Mouse (Mus musculus) left cerebral cortex, adult 2 months (tissue): ENCODE data around the gene Serpina16. TPM values are rescaled to one million over a fixed set of nuclear protein-coding genes. Genes with fewer than 3 reads are reported as not detected.
"Not testable (repeated sequence)": the region's sequence is repeated elsewhere in the genome, so short reads cannot be mapped to it uniquely, and the experiment has no call there.

Experiments
- DNase-seq, 2 experiments: peaks; one replicate each; pipeline ENCODE4 v3.0.0; 2021 to 2022; ENCODE audit warnings: low spot score in 2 of 2, mixed read lengths in 1 of 2; ENCODE audit errors: extremely low spot score in 1 of 2
- H3K27ac ChIP-seq: fragments of 200-600 bp; 2 replicates; pipeline ENCODE4 v1.8.1; 2022
- H3K4me3 ChIP-seq: fragments of 200-600 bp; 2 replicates; pipeline ENCODE4 v1.8.1; 2022
- CTCF ChIP-seq: fragments of 200-600 bp; IDR thresholded peaks from 2 replicates; pipeline ENCODE4 v1.8.1; 2022; ENCODE audit warnings: antibody characterized with exemption, mild to moderate bottlenecking, moderate library complexity
- intact Hi-C: fragments of 180-260 bp; cut with DNase I; formaldehyde crosslinking; loops from one replicate; pipeline ENCODE4 v1.15.1; 2025
- total RNA-seq, 2 experiments: library from RNA; stranded (reverse); gene quantifications; 2 replicates each; pipeline ENCODE4 v1.2.3; 2021

The Serpina16 gene
- total RNA-seq, 2 experiments from 2014 or later = not detected

GRCm38 (mm10) chr12:103681739-103682138 is 5.8 kb upstream of the Serpina16 start:
- no peak for DNase-seq
- no peak for TF ChIP-seq CTCF
- H3K27ac ChIP-seq = no peak overlapping the region
- H3K4me3 ChIP-seq = no peak overlapping the region
- intact Hi-C loops = no loop called here

GRCm38 (mm10) chr12:103681169-103681568 is 5.2 kb upstream of the Serpina16 start:
- intact Hi-C loops = no loop called here
- Histone ChIP-seq H3K4me3 (no peak overlapping the region), H3K27ac (no peak overlapping the region)
- no peak for TF ChIP-seq CTCF
- DNase-seq = no peak

- intact Hi-C loops, DNase-seq, H3K27ac ChIP-seq, H3K4me3 ChIP-seq: not testable (repeated sequence)
These were observed 3.9 kb upstream of the Serpina16 start for GRCm38 (mm10) chr12:103679853-103680252.

DNA sequence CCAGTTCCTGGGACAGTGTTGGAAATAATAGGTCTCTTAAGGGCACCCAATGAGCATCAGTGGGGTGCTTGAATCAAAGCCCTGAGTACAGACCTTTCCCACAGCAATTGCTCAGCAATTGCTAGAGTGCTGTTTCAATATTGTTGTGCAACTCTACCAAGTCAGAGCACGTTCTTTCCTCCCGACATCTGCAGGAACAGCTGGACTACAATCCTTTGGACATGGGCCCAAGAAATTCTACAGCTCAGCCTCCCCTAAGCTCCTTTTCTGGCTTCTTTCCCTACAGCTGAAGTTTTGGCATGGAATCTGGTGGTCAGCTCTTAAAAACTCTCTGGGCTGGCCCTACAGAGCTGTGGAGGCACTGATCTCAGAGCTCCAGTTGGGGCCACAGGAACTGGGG is 2.8 kb downstream of the Serpina16 start:
- no peak for DNase-seq
- no peak for TF ChIP-seq CTCF
- intact Hi-C loops = no loop called here
- Histone ChIP-seq H3K27ac (no peak overlapping the region), H3K4me3 (no peak overlapping the region)

- TF ChIP-seq CTCF = no peak
- no peak overlapping the region for H3K27ac ChIP-seq
- intact Hi-C loops = no loop called here
- DNase-seq = no peak
- no peak overlapping the region for H3K4me3 ChIP-seq
These were observed 4.5 kb downstream of the Serpina16 start for GRCm38 (mm10) chr12:103671483-103671882.

DNA sequence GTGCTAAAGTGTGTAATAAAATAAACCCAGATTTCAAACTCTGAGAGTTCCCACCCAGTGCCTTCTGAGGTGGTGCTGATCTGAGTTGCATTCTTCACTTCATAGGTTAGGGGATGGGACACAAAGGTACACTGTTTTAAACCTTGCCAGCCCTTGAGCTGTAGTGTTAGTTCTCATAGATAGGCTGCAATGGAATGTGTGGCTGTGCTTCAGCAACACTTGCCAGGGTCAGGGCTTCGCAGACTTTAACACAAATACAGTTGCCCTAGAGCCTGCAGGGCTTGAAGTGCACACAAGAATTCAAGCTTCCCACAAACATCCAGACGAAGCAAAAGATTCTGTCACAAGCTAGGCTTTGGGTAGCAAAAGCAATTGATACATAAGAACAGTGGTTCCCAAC is 5.0 kb downstream of the Serpina16 start:
- no peak overlapping the region for H3K4me3 ChIP-seq
- intact Hi-C loops = no loop called here
- no peak overlapping the region for H3K27ac ChIP-seq
- DNase-seq = no peak
- TF ChIP-seq CTCF = no peak

- H3K4me3 ChIP-seq = no peak overlapping the region
- intact Hi-C loops = no loop called here
- TF ChIP-seq CTCF = no peak
- peak in 1 of 2 experiments; percentile 11 for DNase-seq
- H3K27ac ChIP-seq = no peak overlapping the region
These were observed 5.6 kb downstream of the Serpina16 start for GRCm38 (mm10) chr12:103670344-103670743.

DNA sequence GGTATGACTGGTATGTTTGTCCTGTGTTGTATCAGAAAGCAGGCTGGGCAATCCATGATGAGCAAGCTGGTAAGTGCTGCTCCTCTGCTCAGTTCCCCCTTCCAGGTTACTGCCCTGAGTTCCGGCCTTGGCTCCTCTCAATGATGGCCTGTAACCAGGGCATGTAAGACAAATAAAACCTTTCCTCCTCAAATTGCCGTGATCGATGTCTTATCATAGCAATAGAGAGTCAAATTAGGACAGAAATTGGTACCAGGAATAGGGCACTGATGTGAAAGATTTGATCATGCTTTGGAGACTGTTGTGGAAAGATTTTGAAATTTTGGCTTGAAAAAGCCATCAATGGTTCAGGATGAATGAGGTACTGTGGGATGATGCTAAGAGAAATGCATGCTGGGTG is 10.7 kb downstream of the Serpina16 start:
- no peak overlapping the region for H3K4me3 ChIP-seq
- no peak overlapping the region for H3K27ac ChIP-seq
- intact Hi-C loops = no loop called here
- no peak for TF ChIP-seq CTCF
- no peak for DNase-seq

GRCm38 (mm10) chr12:103662053-103662452 is 13.9 kb downstream of the Serpina16 start:
- not testable (repeated sequence) for DNase-seq

DNA sequence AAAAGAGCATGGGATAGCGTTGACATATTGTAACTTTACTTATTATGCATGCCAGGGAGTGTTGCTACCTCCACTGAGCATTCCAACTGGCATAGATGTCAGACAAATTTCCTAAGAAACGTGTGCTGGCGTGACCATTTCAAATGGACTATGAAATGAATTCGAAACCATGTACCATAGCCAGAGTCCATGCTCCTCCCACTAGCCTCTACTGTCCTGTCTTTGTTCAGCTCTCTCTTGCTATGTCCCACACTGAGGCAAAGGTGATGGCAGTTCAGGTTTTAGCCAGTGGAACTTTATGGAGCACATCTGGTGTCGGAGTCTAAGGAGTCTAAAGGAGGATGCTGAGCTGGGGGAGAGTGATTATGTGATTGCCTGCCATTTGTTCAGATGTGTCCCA is 15.9 kb downstream of the Serpina16 start:
- DNase-seq = no peak
- Histone ChIP-seq H3K4me3 (no peak overlapping the region), H3K27ac (no peak overlapping the region)
- TF ChIP-seq CTCF = no peak
- intact Hi-C loops = no loop called here

More at GRCm38 (mm10) chr12:103662053-103662452, 13.9 kb downstream of the Serpina16 start:
- intact Hi-C loops, H3K4me3 ChIP-seq, H3K27ac ChIP-seq: not testable (repeated sequence)

- TF ChIP-seq CTCF = no peak
- DNase-seq = no peak
- no peak overlapping the region for H3K4me3 ChIP-seq
- intact Hi-C loops = no loop called here
- no peak overlapping the region for H3K27ac ChIP-seq
These were observed 16.8 kb downstream of the Serpina16 start for GRCm38 (mm10) chr12:103659171-103659570.

- no peak for TF ChIP-seq CTCF
- Histone ChIP-seq H3K27ac (no peak overlapping the region), H3K4me3 (no peak overlapping the region)
- intact Hi-C loops = no loop called here
- DNase-seq = no peak
These were observed 17.9 kb downstream of the Serpina16 start for GRCm38 (mm10) chr12:103657991-103658390.

DNA sequence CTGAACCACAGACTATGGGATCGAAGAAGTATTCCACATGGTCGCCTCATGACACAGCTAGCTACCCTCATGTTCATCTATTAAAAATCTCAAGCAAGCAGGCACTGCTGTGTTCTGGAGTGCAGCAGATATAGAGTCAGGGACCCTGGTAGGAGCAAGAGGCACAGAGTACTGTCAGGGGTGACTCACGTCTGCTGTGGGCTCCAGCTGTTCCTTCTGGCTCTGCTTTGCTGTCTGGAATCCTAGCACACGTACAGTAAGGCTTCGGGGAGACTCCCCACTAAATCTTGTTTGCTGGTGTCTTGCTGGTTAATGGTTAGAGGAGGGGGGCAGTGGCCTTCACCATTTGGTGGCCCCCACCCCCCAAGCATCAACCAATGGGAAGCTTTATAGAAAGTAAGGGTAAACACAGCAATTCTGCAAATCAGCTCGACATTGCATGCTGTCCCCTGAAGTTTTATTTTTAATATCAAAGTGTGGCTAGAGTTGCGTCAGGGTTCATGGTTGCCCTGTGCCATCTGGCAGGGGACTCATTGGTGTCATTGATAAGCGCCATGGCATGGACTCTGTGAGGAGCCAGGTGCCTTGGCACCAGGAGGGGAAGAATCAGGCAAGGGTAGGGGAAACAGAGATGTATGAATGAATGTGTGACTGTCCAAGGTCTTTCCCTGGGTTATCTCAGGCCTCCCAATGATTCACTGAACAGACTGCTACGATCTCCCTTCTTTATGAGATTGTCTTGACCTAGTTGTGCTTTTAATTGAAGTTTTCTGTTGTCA is 18.9 kb downstream of the Serpina16 start, which contains the start of gene Serpina6:
Gene Serpina6, minus strand, starts transcription at position 365 of the 779 bp plus-strand sequence.
- DNase-seq = no peak
- TF ChIP-seq CTCF = no peak
- intact Hi-C loops = no loop called here

More for the DNA sequence above, 18.9 kb downstream of the Serpina16 start, which contains the start of gene Serpina6:
- no peak within 1 kb of the TSS for H3K4me3 ChIP-seq
- H3K27ac ChIP-seq = no peak within 1 kb of the TSS
